Mouse (Mus musculus): ENCODE data around the gene Yeats4. TPM values are rescaled to one million over a fixed set of nuclear protein-coding genes. Genes with fewer than 3 reads are reported as not detected.
A peak's percentile ranks its signal among the peaks of the same experiment; 100 is the strongest.

Gene Yeats4
- polyA plus RNA-seq, 1 experiment from 2014 or later, result 131 TPM

- DNase-seq (ENCODE audit: low spot score), result no peak
- Histone ChIP-seq H3K4me1 (ENCODE audit: control insufficient read depth, insufficient read depth, low read length) (no peaks in the 10 kb centered on the region), H3K36me3 (ENCODE audit: control insufficient read depth, insufficient read depth, low read length) (peaks cover 6% of the 10 kb centered on the region; the same call in 1 of the 2 replicates), H3K4me3 (ENCODE audit: low read depth, low read length) (peak overlapping the region; percentile 83), H3K27ac (replicated peaks; ENCODE audit: low read depth, low read length) (no peak overlapping the region), H3K4me2 (ENCODE audit: low read depth, severe bottlenecking) (peak overlapping the region; percentile 48), H3K9me3 (ENCODE audit: control insufficient read depth, low read length) (no peaks in the 10 kb centered on the region), H3K27me3 (ENCODE audit: control insufficient read depth, insufficient read depth, low read length) (no peaks in the 10 kb centered on the region), H3K9ac (ENCODE audit: low read length) (no peak overlapping the region)
- 59% methylated on average over 8 of the region's 8 CpGs for WGBS
- ATAC-seq (ENCODE audit: insufficient number of reproducible peaks, low FRiP score, low TSS enrichment, low read depth), result no peak
Measured at GRCm38 (mm10) chr10:117225094-117225493, 787 bp upstream of the Yeats4 start.

- Histone ChIP-seq H3K27me3 (ENCODE audit: control insufficient read depth, insufficient read depth, low read length) (no peaks in the 10 kb centered on the region), H3K4me2 (ENCODE audit: low read depth, severe bottlenecking) (peak overlapping the region; percentile 48), H3K9ac (ENCODE audit: low read length) (peak overlapping the region; percentile 95), H3K27ac (replicated peaks; ENCODE audit: low read depth, low read length) (no peak overlapping the region), H3K4me3 (ENCODE audit: low read depth, low read length) (peak overlapping the region; percentile 83), H3K9me3 (ENCODE audit: control insufficient read depth, low read length) (no peaks in the 10 kb centered on the region), H3K36me3 (ENCODE audit: control insufficient read depth, insufficient read depth, low read length) (peaks cover 6% of the 10 kb centered on the region; the same call in 1 of the 2 replicates), H3K4me1 (ENCODE audit: control insufficient read depth, insufficient read depth, low read length) (no peaks in the 10 kb centered on the region)
- DNase-seq (ENCODE audit: low spot score), result no peak
- WGBS, result under 1% methylated on average over 9 of the region's 9 CpGs
- peak; percentile 19; the same call in 1 of the 2 replicates for ATAC-seq (ENCODE audit: insufficient number of reproducible peaks, low FRiP score, low TSS enrichment, low read depth)
Measured at GRCm38 (mm10) chr10:117223758-117224101, 577 bp downstream of the Yeats4 start.

- Histone ChIP-seq H3K4me2 (ENCODE audit: low read depth, severe bottlenecking) (no peak overlapping the region), H3K4me3 (ENCODE audit: low read depth, low read length) (no peak overlapping the region), H3K27ac (replicated peaks; ENCODE audit: low read depth, low read length) (no peak overlapping the region), H3K4me1 (ENCODE audit: control insufficient read depth, insufficient read depth, low read length) (no peaks in the 10 kb centered on the region), H3K9ac (ENCODE audit: low read length) (no peak overlapping the region), H3K36me3 (ENCODE audit: control insufficient read depth, insufficient read depth, low read length) (peaks cover 13% of the 10 kb centered on the region), H3K27me3 (ENCODE audit: control insufficient read depth, insufficient read depth, low read length) (no peaks in the 10 kb centered on the region), H3K9me3 (ENCODE audit: control insufficient read depth, low read length) (no peaks in the 10 kb centered on the region)
- ATAC-seq (ENCODE audit: insufficient number of reproducible peaks, low FRiP score, low TSS enrichment, low read depth), result no peak
- 69% methylated on average over 3 of the region's 3 CpGs for WGBS
- DNase-seq (ENCODE audit: low spot score), result no peak
Measured at GRCm38 (mm10) chr10:117222821-117223220, 1.5 kb downstream of the Yeats4 start.

DNA sequence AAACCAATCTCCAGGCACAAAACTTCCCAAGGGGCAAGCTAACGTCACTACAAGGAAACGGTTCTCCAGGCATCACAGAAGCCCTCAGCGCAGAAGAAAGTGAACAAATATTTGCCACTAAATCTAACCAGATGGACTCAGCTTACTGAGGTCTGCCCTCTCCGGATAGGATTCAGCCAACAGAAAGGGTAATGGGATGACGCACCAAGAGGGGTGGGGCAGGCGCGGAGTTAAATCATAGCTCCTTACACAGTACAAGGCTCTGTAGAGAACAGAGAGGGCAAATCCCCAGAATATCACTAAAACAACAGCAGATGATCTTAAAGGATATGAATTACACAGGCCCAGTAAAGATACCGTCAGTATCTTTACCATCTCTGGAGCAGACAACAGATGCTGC is 6.0 kb downstream of the Yeats4 start:
- H3K9me3 ChIP-seq (ENCODE audit: control insufficient read depth, low read length), result no peaks in the 10 kb centered on the region
- no peak overlapping the region for H3K4me3 ChIP-seq (ENCODE audit: low read depth, low read length)
- no peak for ATAC-seq (ENCODE audit: insufficient number of reproducible peaks, low FRiP score, low TSS enrichment, low read depth)
- H3K4me1 ChIP-seq (ENCODE audit: control insufficient read depth, insufficient read depth, low read length), result no peaks in the 10 kb centered on the region
- no peak for DNase-seq (ENCODE audit: low spot score)
- H3K9ac ChIP-seq (ENCODE audit: low read length), result no peak overlapping the region
- H3K36me3 ChIP-seq (ENCODE audit: control insufficient read depth, insufficient read depth, low read length), result peaks cover 23% of the 10 kb centered on the region
- WGBS, result 96% methylated on average over 8 of the region's 8 CpGs
- no peaks in the 10 kb centered on the region for H3K27me3 ChIP-seq (ENCODE audit: control insufficient read depth, insufficient read depth, low read length)
- no peak overlapping the region for H3K27ac ChIP-seq (replicated peaks; ENCODE audit: low read depth, low read length)
- no peak overlapping the region for H3K4me2 ChIP-seq (ENCODE audit: low read depth, severe bottlenecking)

DNA sequence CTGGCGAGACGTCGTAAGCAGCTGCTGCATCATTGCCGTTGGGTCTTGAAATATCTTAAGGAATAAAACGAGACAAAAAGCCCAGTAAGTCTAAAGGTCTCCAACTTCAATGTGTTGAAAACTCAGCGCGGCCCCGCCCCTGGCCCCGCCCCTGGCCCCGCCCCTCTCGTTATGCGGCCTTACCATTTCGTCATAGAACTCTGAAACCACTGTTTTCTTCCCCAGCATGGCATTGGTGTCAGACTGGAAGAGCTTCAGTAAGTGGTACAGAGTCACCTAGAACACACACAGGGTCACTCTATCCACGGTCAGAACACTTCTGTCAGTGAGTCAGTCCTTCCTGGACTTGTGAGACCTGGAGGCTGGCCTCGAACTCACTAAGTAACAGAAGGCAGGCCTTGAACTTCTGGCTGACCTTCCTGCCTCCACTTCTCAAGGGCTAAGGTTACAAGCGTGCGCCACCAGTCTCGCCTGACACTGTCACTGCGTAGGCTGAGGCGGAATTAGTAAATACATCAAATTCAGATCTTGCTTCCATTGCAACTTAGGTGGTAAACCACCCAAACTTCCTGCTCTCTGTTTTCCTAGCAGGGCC is 7.0 kb downstream of the Yeats4 start:
- ATAC-seq (ENCODE audit: insufficient number of reproducible peaks, low FRiP score, low TSS enrichment, low read depth) (no peak), DNase-seq (ENCODE audit: low spot score) (no peak)
- Histone ChIP-seq H3K9me3 (ENCODE audit: control insufficient read depth, low read length) (no peaks in the 10 kb centered on the region), H3K4me2 (ENCODE audit: low read depth, severe bottlenecking) (no peak overlapping the region), H3K4me3 (ENCODE audit: low read depth, low read length) (no peak overlapping the region), H3K4me1 (ENCODE audit: control insufficient read depth, insufficient read depth, low read length) (no peaks in the 10 kb centered on the region), H3K36me3 (ENCODE audit: control insufficient read depth, insufficient read depth, low read length) (peaks cover 25% of the 10 kb centered on the region), H3K9ac (ENCODE audit: low read length) (no peak overlapping the region), H3K27me3 (ENCODE audit: control insufficient read depth, insufficient read depth, low read length) (no peaks in the 10 kb centered on the region), H3K27ac (replicated peaks; ENCODE audit: low read depth, low read length) (no peak overlapping the region)
- 83% methylated on average over 20 of the region's 20 CpGs for WGBS

- Histone ChIP-seq H3K4me1 (ENCODE audit: control insufficient read depth, insufficient read depth, low read length) (no peaks in the 10 kb centered on the region), H3K27me3 (ENCODE audit: control insufficient read depth, insufficient read depth, low read length) (no peaks in the 10 kb centered on the region), H3K36me3 (ENCODE audit: control insufficient read depth, insufficient read depth, low read length) (peaks cover 25% of the 10 kb centered on the region), H3K4me2 (ENCODE audit: low read depth, severe bottlenecking) (no peak overlapping the region), H3K27ac (replicated peaks; ENCODE audit: low read depth, low read length) (no peak overlapping the region), H3K9ac (ENCODE audit: low read length) (no peak overlapping the region), H3K9me3 (ENCODE audit: control insufficient read depth, low read length) (no peaks in the 10 kb centered on the region), H3K4me3 (ENCODE audit: low read depth, low read length) (no peak overlapping the region)
- WGBS, result 72% methylated on average over 5 of the region's 5 CpGs
- DNase-seq (ENCODE audit: low spot score), result peak; percentile 68
- ATAC-seq (ENCODE audit: insufficient number of reproducible peaks, low FRiP score, low TSS enrichment, low read depth), result no peak
Measured at GRCm38 (mm10) chr10:117216793-117217192, 7.5 kb downstream of the Yeats4 start.

DNA sequence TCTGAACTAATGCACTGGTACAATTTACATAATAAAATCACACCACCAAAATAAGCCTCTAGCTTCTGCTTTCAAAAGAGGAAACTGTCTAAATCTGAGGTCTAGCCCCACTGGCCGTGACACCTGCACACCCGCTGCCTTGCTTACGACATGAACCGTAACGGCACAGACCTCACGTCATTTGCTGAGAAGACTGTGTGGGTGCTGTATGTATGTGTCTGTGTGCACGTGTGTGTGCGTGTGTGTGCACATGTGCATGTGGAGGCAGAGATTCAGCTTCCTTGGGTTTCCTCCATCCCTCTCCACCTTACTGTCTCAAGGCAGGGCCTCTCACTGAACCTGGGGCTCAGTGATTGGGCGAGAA is 8.2 kb downstream of the Yeats4 start:
- no peak overlapping the region for H3K27ac ChIP-seq (replicated peaks; ENCODE audit: low read depth, low read length)
- no peak overlapping the region for H3K9ac ChIP-seq (ENCODE audit: low read length)
- ATAC-seq (ENCODE audit: insufficient number of reproducible peaks, low FRiP score, low TSS enrichment, low read depth) (no peak), DNase-seq (ENCODE audit: low spot score) (no peak)
- 98% methylated on average over 9 of the region's 9 CpGs for WGBS
- H3K27me3 ChIP-seq (ENCODE audit: control insufficient read depth, insufficient read depth, low read length), result no peaks in the 10 kb centered on the region
- H3K36me3 ChIP-seq (ENCODE audit: control insufficient read depth, insufficient read depth, low read length), result peaks cover 22% of the 10 kb centered on the region
- no peak overlapping the region for H3K4me3 ChIP-seq (ENCODE audit: low read depth, low read length)
- H3K9me3 ChIP-seq (ENCODE audit: control insufficient read depth, low read length), result no peaks in the 10 kb centered on the region
- no peak overlapping the region for H3K4me2 ChIP-seq (ENCODE audit: low read depth, severe bottlenecking)
- no peaks in the 10 kb centered on the region for H3K4me1 ChIP-seq (ENCODE audit: control insufficient read depth, insufficient read depth, low read length)

GRCm38 (mm10) chr10:117215409-117216131 is 8.7 kb downstream of the Yeats4 start:
- Histone ChIP-seq H3K9ac (ENCODE audit: low read length) (no peak overlapping the region), H3K27ac (replicated peaks; ENCODE audit: low read depth, low read length) (no peak overlapping the region), H3K9me3 (ENCODE audit: control insufficient read depth, low read length) (no peaks in the 10 kb centered on the region), H3K4me3 (ENCODE audit: low read depth, low read length) (no peak overlapping the region), H3K27me3 (ENCODE audit: control insufficient read depth, insufficient read depth, low read length) (no peaks in the 10 kb centered on the region), H3K4me1 (ENCODE audit: control insufficient read depth, insufficient read depth, low read length) (no peaks in the 10 kb centered on the region), H3K4me2 (ENCODE audit: low read depth, severe bottlenecking) (no peak overlapping the region), H3K36me3 (ENCODE audit: control insufficient read depth, insufficient read depth, low read length) (peaks cover 21% of the 10 kb centered on the region)
- 95% methylated on average over 25 of the region's 25 CpGs for WGBS
- ATAC-seq (ENCODE audit: insufficient number of reproducible peaks, low FRiP score, low TSS enrichment, low read depth), result no peak
- no peak for DNase-seq (ENCODE audit: low spot score)

All from limb, embryonic 11.5 days (tissue).